Mouse (Mus musculus) embryonic stem cell, embryonic (primary cell): Measurements from ENCODE around the gene Cacna1d.

ENCODE experiments used
- CTCF ChIA-PET, 4 experiments: fragments of 300-600 bp in 2 of 4; fragments of 350-600 bp in 2 of 4; sonication (Branson Sonifier 250); formaldehyde crosslinking; loops; one replicate each; lab custom pipeline; 2022; ENCODE audit warnings: inconsistent platforms in 2 of 4; lab: Charles Lee
- POLR2A ChIA-PET, 4 experiments: fragments of 300-600 bp in 2 of 4; fragments of 350-600 bp in 2 of 4; sonication (Branson Sonifier 250); formaldehyde crosslinking; loops; one replicate each; lab custom pipeline; 2022; ENCODE audit warnings: antibody characterized with exemption in 4 of 4, inconsistent platforms in 1 of 4; lab: Charles Lee

Gene Cacna1d

DNA sequence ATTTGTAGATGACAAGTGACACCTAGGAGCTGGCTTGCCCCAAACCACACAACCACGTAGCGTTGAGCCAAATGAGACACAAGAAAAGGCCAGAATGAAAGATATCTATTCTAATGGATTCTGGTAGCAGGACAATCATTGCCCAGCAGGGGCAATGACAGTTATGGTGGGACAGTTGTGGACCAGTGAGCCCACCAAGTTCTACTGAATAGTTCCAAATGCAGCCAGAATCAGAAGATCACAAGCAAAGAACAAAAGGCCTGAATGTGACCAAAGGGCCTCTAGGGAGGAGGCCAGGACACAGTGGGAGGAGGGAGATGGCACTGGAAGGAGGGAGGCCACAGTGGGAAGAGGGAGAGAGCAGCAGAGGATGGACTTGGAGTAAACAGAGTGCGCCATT lies 134.8 kb downstream of the Cacna1d start:
- ChIA-PET CTCF (no interaction called here), POLR2A (interaction anchor here in 1 of 4 experiments (0.6 kb wide), 1 partner anchor 402 kb away, joined by 3 read pairs; no protein-coding TSS in a partner anchor)

DNA sequence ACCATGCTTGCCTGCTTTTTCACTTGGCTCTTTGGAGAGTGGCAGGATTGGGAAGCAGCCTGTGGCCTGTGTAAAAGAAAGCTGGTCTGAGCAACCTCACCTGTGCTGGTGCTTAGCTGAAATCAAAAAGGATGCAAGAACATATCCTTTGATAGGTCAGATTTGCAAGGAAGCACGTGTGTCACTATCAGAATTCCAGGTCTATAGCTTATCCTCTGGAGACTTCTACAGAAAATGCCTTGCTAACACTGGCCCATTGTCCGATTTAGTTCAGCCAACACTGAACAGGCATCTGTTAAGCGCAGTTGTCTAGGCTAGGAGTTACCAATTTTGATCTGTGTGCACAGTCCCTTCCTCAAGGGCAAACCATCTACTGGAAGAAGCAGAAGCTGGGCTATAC lies 136.5 kb downstream of the Cacna1d start:
- CTCF ChIA-PET, result no interaction called here

GRCm38 (mm10) chr14:30354127-30354463 lies 137.2 kb downstream of the Cacna1d start:
- CTCF ChIA-PET, result interaction anchor here in 3 of 4 experiments (0.6 to 0.7 kb wide), 3 partner anchors 87 to 501 kb away, joined by 3 read pairs; no protein-coding TSS in a partner anchor

More for the DNA sequence above, 136.5 kb downstream of the Cacna1d start:
- POLR2A ChIA-PET, result interaction anchor here in 1 of 4 experiments (0.5 kb wide), 1 partner anchor 272 kb away, joined by 3 read pairs; the partner anchor contains the start of gene Prkcd

DNA sequence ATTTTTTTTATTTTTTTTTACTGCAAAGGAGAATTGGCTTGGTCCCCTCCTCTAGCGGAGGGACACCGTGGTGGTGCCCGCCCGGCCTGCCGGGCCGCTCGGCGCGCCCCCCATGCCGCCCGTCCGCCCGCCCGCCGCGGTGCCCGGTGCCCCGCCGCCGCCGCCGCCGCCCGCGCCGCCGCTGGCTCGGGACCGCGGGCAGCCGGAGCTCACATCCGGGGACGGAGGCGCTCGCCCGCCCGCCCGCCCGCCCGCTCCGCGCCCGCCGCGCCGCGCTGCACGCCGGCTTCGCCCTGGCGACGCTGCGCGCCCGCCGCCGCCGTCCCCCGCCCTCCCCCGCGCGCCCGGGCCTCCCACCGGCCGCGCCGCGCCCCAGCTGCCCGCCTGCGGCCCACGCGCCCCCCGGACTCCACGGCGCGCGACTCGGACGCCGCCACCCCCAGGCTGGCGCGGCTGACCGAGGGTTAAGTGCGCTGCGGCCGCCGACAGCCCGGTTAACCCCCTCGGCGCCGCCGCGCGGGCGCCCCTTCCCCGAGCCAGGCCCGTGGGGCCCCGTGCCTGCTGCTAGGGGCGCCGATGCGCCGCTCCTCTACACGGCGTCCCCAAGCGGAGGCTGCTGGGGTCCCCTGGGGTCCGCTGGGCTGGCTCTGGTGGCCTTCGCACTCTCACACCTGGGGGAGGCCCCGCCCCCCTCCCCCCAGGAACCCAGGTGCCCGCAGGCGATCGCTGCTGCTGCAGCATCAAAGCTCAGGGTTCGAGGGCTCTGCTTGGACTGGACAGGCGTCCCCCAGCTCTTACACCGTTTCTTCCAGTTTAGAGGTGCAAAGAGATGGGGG lies 137.7 kb downstream of the Cacna1d start:
- ChIA-PET CTCF (interaction anchor here in 3 of 4 experiments (0.6 to 0.7 kb wide), 3 partner anchors 88 to 501 kb away, joined by 3 read pairs; no protein-coding TSS in a partner anchor), POLR2A (interaction anchor here in 1 of 4 experiments (0.6 to 0.7 kb wide), 3 partner anchors 71 to 569 kb away, joined by 3 read pairs; no protein-coding TSS in a partner anchor)

More at GRCm38 (mm10) chr14:30354127-30354463, 137.2 kb downstream of the Cacna1d start:
- POLR2A ChIA-PET, result interaction anchor here in 2 of 4 experiments (0.5 to 0.7 kb wide), 4 partner anchors 70 to 569 kb away, joined by 3 read pairs; partner anchors contain the start of gene Prkcd (in 1 of the 2)

DNA sequence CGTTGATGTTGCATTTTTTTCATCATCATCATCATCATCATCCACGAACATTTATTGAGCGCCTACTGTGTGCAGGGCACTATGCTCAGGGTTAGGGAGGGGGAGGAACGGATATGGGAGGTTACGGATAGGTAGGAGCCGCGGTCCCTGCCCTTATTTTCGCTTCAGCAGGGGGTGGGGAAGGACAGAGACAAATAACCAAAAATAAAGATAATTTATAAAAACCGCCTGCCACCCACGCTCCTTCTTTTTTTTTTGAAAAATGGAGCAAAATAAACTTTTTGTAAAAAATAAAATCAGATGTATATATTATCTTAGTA lies 138.3 kb downstream of the Cacna1d start:
- ChIA-PET CTCF (no interaction called here), POLR2A (no interaction called here)

DNA sequence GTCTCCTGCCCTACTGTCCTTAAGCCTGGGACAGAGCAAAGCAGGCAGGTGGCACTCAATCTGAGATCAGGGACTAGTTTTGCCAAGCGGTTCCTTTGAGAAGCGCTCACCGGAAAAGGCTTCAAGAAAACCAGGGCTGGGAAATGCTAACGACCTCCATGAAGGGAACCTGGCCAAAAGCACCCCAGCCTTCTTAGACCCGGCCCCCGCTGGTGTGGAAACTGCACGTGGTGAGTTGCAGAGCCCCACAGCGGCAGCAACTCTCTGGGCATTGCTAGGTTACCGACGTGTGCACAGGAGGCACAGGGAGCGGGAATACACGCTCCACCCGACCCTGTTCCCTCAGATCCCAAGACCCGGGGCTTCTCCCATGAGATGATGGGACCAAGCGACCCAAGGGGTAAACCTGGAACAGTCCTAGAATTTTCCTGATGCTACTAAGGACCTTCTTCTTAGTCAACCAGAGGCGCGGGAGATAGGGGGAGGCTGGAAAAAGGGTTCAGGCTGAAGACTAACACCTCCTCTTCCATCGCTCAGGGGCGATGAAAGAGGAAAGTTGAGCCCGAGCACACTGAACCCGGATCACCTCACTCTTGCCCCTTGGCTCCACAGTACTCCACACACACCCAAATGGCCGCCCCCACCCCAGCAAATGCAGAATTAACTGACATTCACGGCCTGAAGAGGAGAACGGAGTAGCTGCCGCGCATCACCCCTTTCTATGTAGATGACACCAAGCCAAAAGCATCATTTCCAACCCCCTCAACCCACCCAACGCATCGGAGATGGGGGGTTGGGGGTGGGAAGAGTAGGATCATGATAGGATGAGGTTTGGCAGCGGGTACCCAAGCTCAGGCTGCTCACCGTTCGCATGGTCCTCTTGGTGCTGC lies 138.9 kb downstream of the Cacna1d start:
- CTCF ChIA-PET, result no interaction called here
- POLR2A ChIA-PET, result no interaction called here

- ChIA-PET CTCF (interaction anchor here in 2 of 4 experiments (0.7 to 1.2 kb wide), 4 partner anchors 12 to 1323 kb away, joined by 3 to 11 read pairs (median 5); no protein-coding TSS in a partner anchor), POLR2A (interaction anchor here in 1 of 4 experiments (1.3 kb wide), 1 partner anchor 129 kb away, joined by 4 read pairs; the partner anchor contains the start of gene Dcp1a)
Measured at GRCm38 (mm10) chr14:30350285-30350684, 141.0 kb downstream of the Cacna1d start.

GRCm38 (mm10) chr14:30344948-30345865 lies 146.0 kb downstream of the Cacna1d start:
- ChIA-PET POLR2A (interaction anchor here in 1 of 4 experiments (1.3 kb wide), 1 partner anchor 135 kb away, joined by 3 read pairs; the partner anchor contains the start of gene Dcp1a), CTCF (interaction anchor here in 2 of 4 experiments (0.6 to 0.7 kb wide), 3 partner anchors 513 to 929 kb away, joined by 3 to 4 read pairs (median 3); no protein-coding TSS in a partner anchor)

GRCm38 (mm10) chr14:30343740-30344139 lies 147.5 kb downstream of the Cacna1d start:
- ChIA-PET POLR2A (no interaction called here), CTCF (no interaction called here)

DNA sequence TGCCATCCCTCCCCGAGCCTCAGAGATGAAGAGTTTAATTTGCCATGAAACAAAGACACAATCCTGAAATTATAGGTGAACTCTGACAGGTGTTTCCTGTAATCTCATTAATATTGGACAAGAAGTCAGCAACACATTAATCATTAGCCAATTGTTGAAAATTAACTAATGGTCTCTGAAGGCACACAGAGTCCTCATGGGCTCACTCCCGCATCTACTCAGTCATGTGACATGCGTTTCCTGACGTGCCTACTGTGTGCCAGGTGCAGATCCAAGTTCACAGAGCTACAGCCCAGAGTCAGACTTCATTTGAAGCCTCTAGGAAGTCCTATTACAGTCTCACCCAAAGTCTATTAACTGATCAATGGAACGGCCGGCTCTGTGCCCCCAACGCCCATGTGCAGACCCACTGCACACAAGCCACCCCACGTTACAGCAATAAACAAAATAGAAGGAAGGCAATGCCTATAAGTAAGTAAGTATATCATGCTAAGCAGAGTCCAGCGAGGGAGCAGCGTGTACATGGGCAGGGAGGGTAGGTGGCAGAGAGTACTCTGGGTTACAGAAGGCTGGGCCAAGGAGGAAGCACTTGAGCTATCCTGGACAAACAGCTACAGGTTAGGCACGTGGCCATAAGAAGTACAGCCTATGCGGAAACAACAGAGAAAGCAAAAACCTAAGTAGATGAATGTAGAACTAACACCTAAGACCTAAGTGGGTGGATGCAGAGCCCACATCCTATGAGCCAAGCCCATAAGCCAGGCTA lies 149.2 kb downstream of the Cacna1d start:
- ChIA-PET CTCF (no interaction called here), POLR2A (interaction anchor here in 1 of 4 experiments (0.9 kb wide), 1 partner anchor 17 kb away, joined by 5 read pairs; no protein-coding TSS in a partner anchor)

DNA sequence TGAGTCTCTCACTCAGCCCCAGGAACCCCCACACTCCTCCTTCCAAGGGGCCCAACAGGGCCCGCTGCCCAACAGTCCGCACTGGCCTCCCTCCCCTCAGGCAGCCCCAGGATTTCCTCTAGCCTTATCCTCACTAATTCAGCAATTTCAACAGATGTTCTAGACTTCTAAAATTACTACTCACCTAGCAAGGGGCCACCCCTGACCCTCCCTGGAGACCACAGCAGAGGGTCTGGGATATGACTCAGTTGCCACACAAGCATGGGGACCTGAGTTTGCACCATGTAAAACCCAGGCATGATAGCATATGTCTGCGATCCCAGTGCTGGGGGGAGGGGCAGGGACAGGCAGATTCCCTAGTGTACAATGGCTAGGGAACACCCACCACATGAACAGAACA lies 151.1 kb downstream of the Cacna1d start:
- ChIA-PET POLR2A (no interaction called here), CTCF (no interaction called here)

- CTCF ChIA-PET, result interaction anchor here in 1 of 4 experiments (0.7 kb wide), 1 partner anchor 10 kb away, joined by 3 read pairs; no protein-coding TSS in a partner anchor
Measured at GRCm38 (mm10) chr14:30331856-30332255, 159.4 kb downstream of the Cacna1d start.

GRCm38 (mm10) chr14:30330416-30331181 lies 160.7 kb downstream of the Cacna1d start:
- ChIA-PET POLR2A (no interaction called here), CTCF (no interaction called here)

More at GRCm38 (mm10) chr14:30331856-30332255, 159.4 kb downstream of the Cacna1d start:
- POLR2A ChIA-PET, result no interaction called here

- POLR2A ChIA-PET, result no interaction called here
- CTCF ChIA-PET, result no interaction called here
Measured at GRCm38 (mm10) chr14:30329109-30329508, 162.1 kb downstream of the Cacna1d start.

- CTCF ChIA-PET, result interaction anchor here in 1 of 4 experiments (0.6 kb wide), 1 partner anchor 133 kb away, joined by 8 read pairs; no protein-coding TSS in a partner anchor
- POLR2A ChIA-PET, result interaction anchor here in 1 of 4 experiments (0.6 to 1.4 kb wide), 2 partner anchors 10 to 394 kb away, joined by 3 read pairs; no protein-coding TSS in a partner anchor
Measured at GRCm38 (mm10) chr14:30327452-30327851, 163.8 kb downstream of the Cacna1d start.

DNA sequence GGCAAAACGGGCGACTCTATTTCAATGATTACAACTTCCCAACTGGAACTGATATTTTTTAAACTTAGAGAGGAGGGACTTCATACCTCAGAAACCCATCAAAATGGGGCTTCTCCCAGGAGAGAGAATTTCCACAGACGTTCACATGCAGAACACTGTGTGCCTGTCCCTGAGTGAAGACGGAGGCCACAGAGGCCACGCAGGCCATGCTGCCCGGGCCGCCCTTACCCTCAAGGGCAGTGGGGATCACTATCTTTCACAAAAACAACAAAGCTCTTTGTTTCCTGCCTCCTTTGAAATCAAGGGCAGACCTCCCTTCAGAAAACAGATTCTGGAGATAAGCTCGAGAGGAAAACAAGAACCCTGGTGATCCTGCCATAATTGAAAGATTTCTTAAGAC lies 164.2 kb downstream of the Cacna1d start:
- CTCF ChIA-PET, result interaction anchor here in 1 of 4 experiments (0.6 kb wide), 1 partner anchor 134 kb away, joined by 8 read pairs; no protein-coding TSS in a partner anchor
- POLR2A ChIA-PET, result interaction anchor here in 1 of 4 experiments (0.6 kb wide), 1 partner anchor 394 kb away, joined by 3 read pairs; no protein-coding TSS in a partner anchor
